Mouse (Mus musculus) kidney, adult 2 months (tissue): ENCODE measurements at regions not wholly inside any gene's neighbourhood (a gene's known extent, or its start where the extent isn't known, plus 50 kb on each side); places are given as distances from the start of the nearest gene placed in this dataset.

Experiments
- CTCF ChIP-seq: fragments of 200-500 bp; conservative IDR thresholded peaks from 2 replicates; pipeline ENCODE4 v1.5.1; 2011; ENCODE audit warnings: low read depth, mild to moderate bottlenecking, control low read depth, low read length, moderate library complexity, mixed read lengths; ENCODE audit not compliant: insufficient read depth, insufficient read length
- POLR2A ChIP-seq: fragments of 200-500 bp; IDR thresholded peaks from one replicate; pipeline ENCODE4 v1.6.1; 2011; ENCODE audit warnings: low read depth, low read length, control low read depth

DNA sequence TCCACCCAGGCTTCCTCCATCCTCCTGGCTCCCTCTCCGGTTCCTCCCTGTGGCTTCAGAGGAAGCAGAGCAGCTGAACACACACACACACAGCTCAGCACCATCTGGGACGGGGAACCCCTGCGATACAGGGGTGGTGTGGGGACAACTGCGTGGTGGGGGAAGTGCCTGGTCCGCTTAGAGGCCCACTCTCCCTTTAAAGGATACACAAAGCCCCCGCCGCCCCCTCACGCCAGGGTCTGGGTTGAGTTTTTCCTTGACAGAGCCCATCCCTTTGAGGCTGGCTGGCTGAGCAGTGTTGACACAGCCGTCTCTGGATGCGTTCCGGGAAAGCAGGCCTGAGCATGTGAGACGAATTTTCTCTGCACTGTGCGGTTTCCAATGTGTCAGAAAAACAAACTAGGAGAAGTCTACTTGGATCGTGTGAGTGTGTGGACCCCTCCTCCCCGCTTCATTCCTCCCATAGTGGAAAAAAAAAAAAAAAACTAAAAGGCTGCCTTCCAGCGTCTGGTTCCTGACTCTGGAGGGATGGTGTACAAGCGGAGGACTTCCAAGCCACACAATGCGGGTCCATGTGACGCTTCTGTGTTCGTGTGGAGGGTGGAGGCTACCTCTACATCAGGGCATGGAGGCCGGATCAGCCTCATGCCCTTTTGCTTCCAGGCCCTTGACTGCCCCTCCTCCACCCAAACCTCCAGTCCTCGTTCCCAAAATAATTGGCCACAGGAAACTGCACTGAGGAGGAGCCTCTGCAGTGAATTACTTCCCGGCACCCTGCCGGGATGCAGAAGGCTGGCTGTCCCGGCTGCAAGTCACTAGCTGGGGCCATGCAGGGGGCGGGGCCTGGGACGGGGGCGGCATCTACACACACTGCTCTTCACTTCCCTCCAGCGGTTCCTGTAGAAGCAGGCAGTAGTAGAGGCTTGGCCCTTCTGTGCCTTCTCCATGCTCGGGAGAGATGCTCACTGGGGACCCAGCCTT, 120.0 kb downstream of the Rpl14 start:
- TF ChIP-seq CTCF (peak; percentile 36; the same call in 1 of the 2 replicates), POLR2A (peak; percentile 11)
